Mouse (Mus musculus): Measurements from ENCODE around the gene Pnkp.

- TF ChIP-seq CTCF (IDR thresholded peaks at IDR 0.05; ENCODE audit: low read depth) (no peak), EP300 (IDR thresholded peaks at IDR 0.05; ENCODE audit: low read depth) (no peak)
Observed at GRCm38 (mm10) chr7:44836423-44837053, 20.4 kb upstream of the Pnkp start.

All from heart, postnatal 0 days (tissue).